Mouse (Mus musculus): ENCODE measurements around the gene Gabrb1.

Gabrb1 gene

GRCm38 (mm10) chr5:72162855-72163254 is 504.9 kb downstream of the Gabrb1 start:
- WGBS: 72% methylated on average over 5 of the region's 5 CpGs

- WGBS: 65% methylated on average over 7 of the region's 7 CpGs
Observed at GRCm38 (mm10) chr5:72164386-72164785, 506.5 kb downstream of the Gabrb1 start.

GRCm38 (mm10) chr5:72167594-72168284 is 509.8 kb downstream of the Gabrb1 start, which contains the start of gene Commd8:
TSS of gene Commd8 (minus strand) at chr5:72168189.
- under 1% methylated on average over 38 of the region's 38 CpGs for WGBS

GRCm38 (mm10) chr5:72168285-72168621 is 510.3 kb downstream of the Gabrb1 start:
- 0% methylated on average over 4 of the region's 4 CpGs for WGBS

GRCm38 (mm10) chr5:72170067-72170466 is 512.2 kb downstream of the Gabrb1 start:
- WGBS: 77% methylated on average over 6 of the region's 6 CpGs

GRCm38 (mm10) chr5:72172675-72173074 is 514.8 kb downstream of the Gabrb1 start:
- 45% methylated on average over 3 of the region's 3 CpGs for WGBS

- WGBS: 75% methylated on average over 1 of the region's 1 CpGs
Observed at GRCm38 (mm10) chr5:72173521-72173920, 515.6 kb downstream of the Gabrb1 start.

GRCm38 (mm10) chr5:72175050-72175449 is 517.1 kb downstream of the Gabrb1 start:
- WGBS: 86% methylated on average over 4 of the region's 4 CpGs

GRCm38 (mm10) chr5:72175530-72175929 is 517.6 kb downstream of the Gabrb1 start:
- 39% methylated on average over 7 of the region's 7 CpGs for WGBS

GRCm38 (mm10) chr5:72181194-72181593 is 523.3 kb downstream of the Gabrb1 start:
- WGBS: 76% methylated on average over 1 of the region's 1 CpGs

GRCm38 (mm10) chr5:72182804-72183203 is 524.9 kb downstream of the Gabrb1 start:
- WGBS: 83% methylated on average over 4 of the region's 4 CpGs

GRCm38 (mm10) chr5:72183929-72184328 is 526.0 kb downstream of the Gabrb1 start:
- 86% methylated on average over 6 of the region's 6 CpGs for WGBS

- WGBS: 82% methylated on average over 13 of the region's 13 CpGs
Observed at GRCm38 (mm10) chr5:72184437-72185100, 526.7 kb downstream of the Gabrb1 start.

- WGBS: 48% methylated on average over 7 of the region's 7 CpGs
Observed at GRCm38 (mm10) chr5:72191154-72191553, 533.2 kb downstream of the Gabrb1 start.

GRCm38 (mm10) chr5:72191932-72192331 is 534.0 kb downstream of the Gabrb1 start:
- 87% methylated on average over 5 of the region's 5 CpGs for WGBS

GRCm38 (mm10) chr5:72195442-72195841 is 537.5 kb downstream of the Gabrb1 start:
- 70% methylated on average over 1 of the region's 1 CpGs for WGBS

Data from cerebral cortex, adult 2 months (tissue).